Mouse (Mus musculus) lung, embryonic 14.5 days (tissue): ENCODE data around the gene Stard13. TPM values are rescaled to one million over a fixed set of nuclear protein-coding genes. Genes with fewer than 3 reads are reported as not detected.

Experiments
- ATAC-seq: fragments of 200-750 bp; cut with Nextera tagmentation; 2 replicates; pipeline ENCODE4 v1.8.0; 2017; ENCODE audit warnings: mild to moderate bottlenecking, moderate TSS enrichment, moderate library complexity; ENCODE audit not compliant: insufficient read depth
- DNase-seq: peaks from one replicate; pipeline ENCODE4 v3.0.0-alpha.2; 2015
- H3K27ac ChIP-seq: fragments of 300-500 bp; sonication (generic); 2 replicates; pipeline ENCODE4 v1.5.1; 2014; ENCODE audit warnings: low read depth, mild to moderate bottlenecking, moderate library complexity
- H3K27me3 ChIP-seq: fragments of 300-500 bp; sonication (generic); 2 replicates; pipeline ENCODE4 v1.6.1; 2014; ENCODE audit warnings: low read length, control low read depth; ENCODE audit not compliant: insufficient read depth
- H3K36me3 ChIP-seq: fragments of 300-500 bp; sonication (generic); 2 replicates; pipeline ENCODE4 v1.6.1; 2014; ENCODE audit warnings: control low read depth; ENCODE audit not compliant: insufficient read depth
- H3K4me1 ChIP-seq: fragments of 300-500 bp; sonication (generic); 2 replicates; pipeline ENCODE4 v1.6.1; 2014; ENCODE audit warnings: antibody characterized with exemption, control low read depth; ENCODE audit not compliant: insufficient read depth
- H3K4me2 ChIP-seq: fragments of 300-500 bp; sonication (generic); 2 replicates; pipeline ENCODE4 v1.6.1; 2014; ENCODE audit warnings: mild to moderate bottlenecking
- H3K4me3 ChIP-seq: fragments of 300-500 bp; sonication (generic); 2 replicates; pipeline ENCODE4 v1.5.1; 2014; ENCODE audit warnings: low read depth, low read length
- H3K9ac ChIP-seq: fragments of 300-500 bp; sonication (generic); 2 replicates; pipeline ENCODE4 v1.6.1; 2014
- H3K9me3 ChIP-seq: fragments of 300-500 bp; sonication (generic); 2 replicates; pipeline ENCODE4 v1.6.1; 2016; ENCODE audit warnings: low read depth, low read length, control low read depth
- CTCF ChIP-seq: IDR thresholded peaks from 2 replicates; pipeline ENCODE4 v1.5.1; 2016; ENCODE audit warnings: antibody characterized with exemption, low read depth
- WGBS: fragments of 180-500 bp; shearing (Covaris S2); extraction: QIAGEN DNeasy Blood & Tissue Kit; methylation state at CpG from one replicate; pipeline ENCODE4 v1.1.7; 2014; 5-methylcytosine and 5-hydroxymethylcytosine counted together
- polyA plus RNA-seq: library from polyadenylated mRNA; unstranded; fragments of >200 nt; fragmentation: Nextera tagmentation; extraction: Ambion mirVana; gene quantifications from 2 replicates; pipeline ENCODE4 v1.2.1, GENCODE M21; 2014

Gene Stard13
- 14.4 and 14.5 TPM in 2 replicates for polyA plus RNA-seq

GRCm38 (mm10) chr5:151233400-151234031 lies at the start of gene Stard13:
Gene Stard13, minus strand, starts transcription at chr5:151233836.
- H3K9me3 ChIP-seq: no peaks in the 10 kb centered on the region
- H3K27ac ChIP-seq: no peak within 1 kb of the TSS
- peaks cover 5% of the 10 kb centered on the region for H3K4me1 ChIP-seq
- peak within 1 kb of the TSS; percentile 74 for H3K9ac ChIP-seq
- peak within 1 kb of the TSS; percentile 63 for H3K4me3 ChIP-seq
- WGBS: 1% methylated on average over 47 of the region's 49 CpGs
- TF ChIP-seq CTCF: no peak
- H3K36me3 ChIP-seq: no peaks in the 10 kb centered on the region
- H3K27me3 ChIP-seq: peaks cover 6% of the 10 kb centered on the region; the same call in 1 of the 2 replicates
- DNase-seq (peak; percentile 71), ATAC-seq (peak; percentile 91)
- peak within 1 kb of the TSS; percentile 97 for H3K4me2 ChIP-seq

- TF ChIP-seq CTCF: no peak
- H3K4me2 ChIP-seq: no peak overlapping the region
- H3K4me1 ChIP-seq: no peaks in the 10 kb centered on the region
- no peak overlapping the region for H3K9ac ChIP-seq
- H3K9me3 ChIP-seq: no peaks in the 10 kb centered on the region
- H3K36me3 ChIP-seq: no peaks in the 10 kb centered on the region
- ATAC-seq (no peak), DNase-seq (peak; percentile 53)
- H3K27ac ChIP-seq: no peak overlapping the region
- no peak overlapping the region for H3K4me3 ChIP-seq
- H3K27me3 ChIP-seq: no peaks in the 10 kb centered on the region
- WGBS: 64% methylated on average over 7 of the region's 7 CpGs
These were observed 45.9 kb upstream of the Stard13 start for GRCm38 (mm10) chr5:151279531-151279930.

GRCm38 (mm10) chr5:151277927-151278326 lies 44.3 kb upstream of the Stard13 start:
- Histone ChIP-seq H3K4me2 (no peak overlapping the region), H3K27ac (peak overlapping the region; percentile 4; the same call in 1 of the 2 replicates), H3K4me1 (no peaks in the 10 kb centered on the region), H3K36me3 (no peaks in the 10 kb centered on the region), H3K4me3 (no peak overlapping the region), H3K9ac (no peak overlapping the region), H3K27me3 (no peaks in the 10 kb centered on the region), H3K9me3 (no peaks in the 10 kb centered on the region)
- WGBS: 64% methylated on average over 6 of the region's 6 CpGs
- DNase-seq (peak; percentile 49), ATAC-seq (peak; percentile 75; the same call in 1 of the 2 replicates)
- no peak for TF ChIP-seq CTCF

GRCm38 (mm10) chr5:151275986-151276385 lies 42.4 kb upstream of the Stard13 start:
- no peak overlapping the region for H3K4me3 ChIP-seq
- no peak overlapping the region for H3K4me2 ChIP-seq
- 95% methylated on average over 2 of the region's 2 CpGs for WGBS
- H3K9me3 ChIP-seq: no peaks in the 10 kb centered on the region
- no peak for TF ChIP-seq CTCF
- H3K27me3 ChIP-seq: no peaks in the 10 kb centered on the region
- no peak overlapping the region for H3K9ac ChIP-seq
- H3K27ac ChIP-seq: no peak overlapping the region
- no peaks in the 10 kb centered on the region for H3K36me3 ChIP-seq
- DNase-seq (no peak), ATAC-seq (no peak)
- H3K4me1 ChIP-seq: no peaks in the 10 kb centered on the region

GRCm38 (mm10) chr5:151274265-151274664 lies 40.6 kb upstream of the Stard13 start:
- WGBS: 56% methylated on average over 6 of the region's 6 CpGs
- DNase-seq (no peak), ATAC-seq (no peak)
- H3K36me3 ChIP-seq: no peaks in the 10 kb centered on the region
- H3K9ac ChIP-seq: no peak overlapping the region
- no peaks in the 10 kb centered on the region for H3K9me3 ChIP-seq
- no peak overlapping the region for H3K4me3 ChIP-seq
- H3K4me2 ChIP-seq: no peak overlapping the region
- no peaks in the 10 kb centered on the region for H3K4me1 ChIP-seq
- H3K27me3 ChIP-seq: no peaks in the 10 kb centered on the region
- no peak for TF ChIP-seq CTCF
- no peak overlapping the region for H3K27ac ChIP-seq

- WGBS: 89% methylated on average over 5 of the region's 5 CpGs
- no peaks in the 10 kb centered on the region for H3K36me3 ChIP-seq
- no peaks in the 10 kb centered on the region for H3K27me3 ChIP-seq
- no peak overlapping the region for H3K27ac ChIP-seq
- H3K9me3 ChIP-seq: no peaks in the 10 kb centered on the region
- no peak for ATAC-seq
- H3K4me2 ChIP-seq: no peak overlapping the region
- DNase-seq: no peak
- no peak for TF ChIP-seq CTCF
- no peak overlapping the region for H3K9ac ChIP-seq
- H3K4me1 ChIP-seq: no peaks in the 10 kb centered on the region
- H3K4me3 ChIP-seq: no peak overlapping the region
These were observed 37.2 kb upstream of the Stard13 start for GRCm38 (mm10) chr5:151270815-151271214.

- no peaks in the 10 kb centered on the region for H3K9me3 ChIP-seq
- no peaks in the 10 kb centered on the region for H3K27me3 ChIP-seq
- no peaks in the 10 kb centered on the region for H3K36me3 ChIP-seq
- no peak for DNase-seq
- WGBS: 73% methylated on average over 14 of the region's 14 CpGs
- no peak overlapping the region for H3K27ac ChIP-seq
- H3K4me2 ChIP-seq: no peak overlapping the region
- ATAC-seq: no peak
- no peaks in the 10 kb centered on the region for H3K4me1 ChIP-seq
- no peak for TF ChIP-seq CTCF
- H3K9ac ChIP-seq: no peak overlapping the region
- H3K4me3 ChIP-seq: no peak overlapping the region
These were observed 33.4 kb upstream of the Stard13 start for GRCm38 (mm10) chr5:151266896-151267634.
